Mouse (Mus musculus): ENCODE measurements around the gene Slc22a23.
A peak's percentile ranks its signal among the peaks of the same experiment; 100 is the strongest.

The Slc22a23 gene

DNA sequence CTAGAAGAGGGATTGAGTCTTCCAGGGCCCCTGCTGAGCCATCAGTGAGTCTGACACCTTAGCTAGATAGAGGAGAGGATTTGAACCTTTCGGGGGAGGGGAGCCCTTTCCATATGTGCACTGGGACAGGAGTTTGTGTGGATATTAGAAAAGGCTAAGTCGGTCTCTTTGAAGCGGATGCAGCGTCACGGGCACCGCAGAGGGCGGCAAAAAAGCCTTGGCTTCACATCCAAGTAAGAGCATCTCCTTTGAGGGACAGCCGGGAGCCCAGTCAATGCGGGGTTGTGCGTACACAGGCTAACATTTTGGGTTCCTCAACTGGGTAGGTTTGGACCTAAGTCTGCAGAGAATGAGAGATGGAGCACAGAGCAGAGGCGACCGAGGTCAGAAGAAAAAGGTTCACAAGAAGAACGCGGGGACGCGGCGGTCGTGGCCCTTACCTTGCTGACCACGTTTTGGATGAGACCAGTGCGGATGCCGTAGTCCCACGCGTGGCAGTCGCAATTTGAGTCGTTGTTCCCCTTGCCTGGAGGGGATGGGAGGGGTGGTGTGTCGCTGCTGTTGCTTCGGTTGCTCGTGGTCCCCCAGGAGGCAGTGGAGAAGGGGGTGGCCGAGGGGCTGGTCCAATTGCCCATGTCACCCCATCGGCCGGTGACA is 1.1 kb downstream of the Slc22a23 start:
- DNase-seq (ENCODE audit: low read depth) = no peak

DNA sequence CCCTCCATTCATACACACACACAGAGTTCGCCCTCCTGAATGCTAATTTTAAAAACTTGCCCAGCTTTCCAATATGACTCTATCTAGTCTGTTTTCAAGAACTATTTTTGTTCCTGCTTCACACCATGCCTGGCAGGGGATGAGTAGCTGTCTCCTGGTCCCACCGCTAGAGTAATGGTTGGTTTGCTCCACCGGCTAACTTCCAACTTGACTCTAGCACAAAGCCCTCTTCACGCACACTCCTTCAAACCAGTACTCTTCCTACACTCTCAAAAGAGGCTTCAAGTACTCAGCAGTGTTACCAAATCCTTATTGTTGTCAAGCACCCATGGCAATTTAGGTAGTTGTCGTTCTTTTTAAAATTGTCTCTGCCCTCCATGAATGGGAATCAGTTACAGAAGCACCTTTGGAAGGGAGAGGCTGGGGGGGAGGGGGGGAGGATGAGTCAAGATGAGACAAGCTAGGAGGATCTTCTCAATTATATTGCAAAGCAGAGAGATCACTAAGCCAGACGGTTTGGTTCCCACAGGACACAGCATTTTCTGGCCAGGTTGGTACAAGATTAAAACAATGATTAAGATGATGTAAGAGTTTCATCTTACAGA is 2.6 kb downstream of the Slc22a23 start:
- DNase-seq (ENCODE audit: low read depth) = no peak

DNA sequence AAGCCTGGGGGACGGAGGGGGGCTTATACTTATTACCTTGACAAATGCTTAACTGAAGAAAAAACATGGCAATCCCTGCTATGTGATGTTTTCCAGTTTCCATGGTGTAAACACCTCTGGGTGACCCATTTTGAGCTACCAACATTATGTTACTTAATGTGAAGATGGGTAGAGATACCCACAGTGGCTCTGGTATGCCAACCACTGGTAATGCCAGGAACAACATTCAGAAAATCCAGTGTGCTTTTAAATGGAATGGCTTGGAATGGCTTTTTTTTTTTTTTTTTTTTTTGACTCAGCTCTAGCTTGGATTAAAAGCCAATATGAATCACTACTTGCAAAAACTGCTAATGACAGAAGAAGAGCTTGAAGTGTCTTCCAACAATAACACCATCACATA is 8.1 kb downstream of the Slc22a23 start:
- DNase-seq (ENCODE audit: low read depth) = no peak

- no peak for DNase-seq (ENCODE audit: low read depth)
These were observed 10.1 kb downstream of the Slc22a23 start for GRCm38 (mm10) chr13:34334847-34335246.

GRCm38 (mm10) chr13:34332762-34333161 is 12.2 kb downstream of the Slc22a23 start:
- DNase-seq (ENCODE audit: low read depth) = peak; percentile 39

DNA sequence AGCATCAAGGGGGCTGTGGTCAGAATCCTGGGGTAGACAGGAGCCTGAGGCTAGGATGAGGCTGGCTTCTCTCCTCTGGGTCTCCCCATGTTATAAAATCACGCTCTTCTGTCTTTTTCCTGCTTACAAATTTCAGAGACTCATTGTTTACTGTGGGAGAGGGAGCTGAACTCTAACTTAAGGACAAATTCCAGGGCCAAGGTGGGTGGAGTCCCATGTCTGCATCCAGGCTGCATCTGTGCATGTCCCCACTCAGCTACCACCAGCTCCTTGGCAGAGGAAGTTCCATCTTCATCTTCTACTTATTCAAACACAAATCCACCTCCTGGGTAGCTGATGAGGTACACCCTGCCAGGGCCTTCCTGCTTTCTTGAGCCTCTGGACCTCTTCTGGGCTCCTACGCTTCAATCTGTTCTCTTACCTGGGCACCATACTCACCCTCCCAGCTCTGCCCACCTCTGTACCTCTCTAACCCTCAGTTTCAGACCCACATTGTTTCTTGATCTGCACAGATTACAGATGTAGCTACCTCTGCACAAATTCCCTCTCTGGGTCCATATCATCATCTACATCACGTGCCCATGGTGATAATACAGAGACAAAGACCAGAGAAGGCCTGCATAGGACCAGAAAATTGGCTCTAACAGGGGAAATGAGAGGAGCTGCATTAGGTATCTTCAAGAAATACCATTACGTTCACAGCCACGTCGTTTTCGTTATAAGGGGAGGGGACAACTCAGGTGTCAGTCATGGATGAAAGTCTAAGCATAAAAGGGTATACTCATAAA is 13.4 kb downstream of the Slc22a23 start:
- no peak for DNase-seq (ENCODE audit: low read depth)

DNA sequence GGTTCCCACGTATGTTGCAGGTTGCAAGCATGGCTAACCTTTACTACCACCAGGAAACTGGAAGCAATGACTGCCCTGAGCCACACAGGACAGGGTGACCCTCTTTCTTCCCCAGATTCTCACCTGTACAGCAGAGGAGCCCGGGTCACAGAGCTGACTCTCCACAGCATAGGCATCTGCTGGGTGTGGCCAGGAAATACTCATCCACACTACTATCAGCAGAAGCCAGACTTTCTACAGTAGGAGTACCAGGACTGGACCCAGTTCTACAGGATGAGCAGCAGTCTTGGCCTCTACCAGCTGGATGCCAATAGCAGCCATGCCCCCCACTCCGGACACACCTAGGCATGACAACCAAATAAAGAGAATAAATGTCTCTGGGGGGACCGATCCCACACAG is 15.4 kb downstream of the Slc22a23 start:
- no peak for DNase-seq (ENCODE audit: low read depth)

GRCm38 (mm10) chr13:34326992-34327391 is 18.0 kb downstream of the Slc22a23 start:
- no peak for DNase-seq (ENCODE audit: low read depth)

- DNase-seq (ENCODE audit: low read depth) = no peak
These were observed 21.6 kb downstream of the Slc22a23 start for GRCm38 (mm10) chr13:34323361-34323760.

GRCm38 (mm10) chr13:34320482-34320881 is 24.5 kb downstream of the Slc22a23 start:
- DNase-seq (ENCODE audit: low read depth) = no peak

DNA sequence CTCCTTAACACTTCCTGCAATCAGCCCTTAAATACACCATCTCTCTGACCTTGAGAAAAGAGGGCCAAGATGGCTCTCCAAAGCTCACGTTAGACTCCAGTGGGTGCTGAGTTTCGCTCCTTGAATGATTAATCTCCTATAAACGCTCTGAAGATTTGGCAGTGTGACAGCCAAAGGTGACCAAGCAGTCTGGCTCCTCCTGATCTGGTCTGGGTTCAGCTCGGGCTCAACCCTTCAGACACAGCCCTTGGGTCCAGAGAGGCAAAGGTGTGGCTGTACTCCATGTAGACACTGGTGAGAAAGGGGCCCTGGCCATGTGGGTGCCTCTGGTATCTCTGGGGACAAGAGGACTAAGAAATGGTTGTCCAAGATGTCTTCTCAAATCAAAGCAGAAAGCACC is 27.9 kb downstream of the Slc22a23 start:
- no peak for DNase-seq (ENCODE audit: low read depth)

DNA sequence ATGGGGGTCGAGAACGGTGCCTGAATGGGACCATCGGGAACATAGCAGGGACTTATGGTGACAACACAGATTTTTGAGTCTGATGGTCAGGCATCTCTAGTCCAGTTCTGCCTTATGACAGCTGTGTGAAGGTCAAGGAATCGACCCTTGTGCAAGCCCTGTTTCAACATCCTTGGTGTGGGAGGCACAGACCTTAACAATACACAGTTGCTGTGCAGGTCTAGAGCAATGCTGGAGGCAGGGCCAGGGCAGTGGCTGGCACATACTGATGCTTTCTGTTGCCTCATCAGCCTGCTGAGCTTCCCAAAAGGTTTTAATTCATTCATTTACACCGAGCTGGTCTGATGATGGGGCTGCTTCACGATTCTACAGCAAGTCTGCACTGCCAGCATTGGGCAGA is 28.5 kb downstream of the Slc22a23 start:
- DNase-seq (ENCODE audit: low read depth) = no peak

DNA sequence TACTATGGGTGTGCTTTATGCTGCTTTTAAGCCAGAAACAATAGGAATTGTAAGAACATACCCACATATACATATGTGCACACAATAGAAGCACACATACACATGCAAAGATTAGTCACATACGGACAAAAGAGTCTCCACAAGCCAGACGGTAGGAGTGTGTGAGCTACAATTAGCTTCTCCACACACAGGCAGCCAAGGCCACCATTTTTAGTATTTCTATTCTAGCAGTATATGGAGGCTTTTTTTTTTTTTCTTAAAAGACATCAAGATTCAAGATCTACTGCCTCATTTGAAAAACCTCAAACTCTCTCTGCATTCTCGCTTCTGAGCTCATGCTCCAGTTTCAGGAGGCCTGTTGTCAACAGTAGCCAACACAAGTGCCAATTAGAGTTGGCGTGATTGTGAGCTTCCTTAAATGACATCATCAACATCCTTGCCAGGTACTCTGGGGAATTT is 31.9 kb downstream of the Slc22a23 start:
- no peak for DNase-seq (ENCODE audit: low read depth)

GRCm38 (mm10) chr13:34312346-34313002 is 32.5 kb downstream of the Slc22a23 start:
- DNase-seq (ENCODE audit: low read depth) = no peak

DNA sequence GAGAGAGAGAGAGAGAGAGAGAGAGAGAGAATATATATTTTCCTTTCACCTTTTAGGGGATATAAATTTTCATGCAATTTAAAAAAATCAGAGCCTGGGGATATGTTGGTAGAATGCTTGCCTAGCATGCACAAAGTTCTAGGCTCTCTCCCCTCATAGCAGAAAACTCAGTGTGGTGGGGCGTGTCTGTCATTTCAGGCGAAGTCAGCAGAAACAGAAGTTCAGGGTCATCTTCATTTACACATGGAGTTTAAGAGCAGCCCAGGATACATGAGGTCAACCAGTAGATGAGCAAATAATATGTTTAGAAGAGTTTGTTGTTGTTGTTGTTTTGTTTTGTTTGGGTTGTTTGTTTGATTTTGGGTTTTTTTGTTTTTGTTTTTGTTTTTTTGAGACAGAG is 33.4 kb downstream of the Slc22a23 start:
- DNase-seq (ENCODE audit: low read depth) = no peak

GRCm38 (mm10) chr13:34308604-34308927 is 36.4 kb downstream of the Slc22a23 start:
- DNase-seq (ENCODE audit: low read depth) = no peak

DNA sequence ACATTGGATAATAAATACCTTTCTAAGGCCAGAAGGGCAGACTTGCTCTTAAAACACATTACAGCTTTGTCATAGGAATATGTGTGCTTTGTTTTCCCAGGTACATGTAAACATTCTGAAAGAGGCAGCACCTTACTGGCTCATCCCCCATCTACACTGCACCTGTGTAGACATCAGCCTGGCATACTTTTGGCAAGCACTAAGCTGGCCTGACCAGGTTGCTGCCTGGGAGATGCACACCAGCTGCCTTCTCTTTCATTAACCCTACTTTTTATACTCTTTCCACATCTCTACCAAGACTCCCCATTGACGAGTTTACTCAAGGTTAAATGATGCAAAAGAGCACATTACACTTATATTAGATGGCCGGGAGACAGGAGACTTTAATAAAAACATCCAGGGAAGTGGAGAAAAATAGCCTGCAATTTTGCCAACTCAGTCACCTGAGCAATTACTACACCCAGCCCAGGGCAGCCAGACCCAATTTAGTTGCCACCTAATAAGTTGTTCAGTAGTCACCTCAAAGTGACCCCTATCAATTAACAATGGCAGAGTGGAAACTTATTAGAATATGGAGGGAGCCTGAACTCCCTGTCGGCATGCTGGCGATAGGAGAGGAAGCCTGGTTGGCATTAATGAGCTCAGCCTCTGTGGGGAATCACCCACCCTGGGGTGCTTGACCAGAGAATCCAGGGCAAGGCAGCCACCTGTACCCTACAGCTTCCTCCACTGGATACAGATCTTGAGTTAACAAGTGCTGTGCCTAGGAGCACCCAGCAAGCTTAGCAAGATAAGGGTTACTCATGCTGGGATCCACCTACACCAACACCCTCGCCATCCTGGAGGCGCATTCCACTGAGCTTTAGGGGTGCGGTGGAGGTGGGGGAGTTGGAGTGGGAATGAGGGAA is 37.0 kb downstream of the Slc22a23 start:
- no peak for DNase-seq (ENCODE audit: low read depth)

DNA sequence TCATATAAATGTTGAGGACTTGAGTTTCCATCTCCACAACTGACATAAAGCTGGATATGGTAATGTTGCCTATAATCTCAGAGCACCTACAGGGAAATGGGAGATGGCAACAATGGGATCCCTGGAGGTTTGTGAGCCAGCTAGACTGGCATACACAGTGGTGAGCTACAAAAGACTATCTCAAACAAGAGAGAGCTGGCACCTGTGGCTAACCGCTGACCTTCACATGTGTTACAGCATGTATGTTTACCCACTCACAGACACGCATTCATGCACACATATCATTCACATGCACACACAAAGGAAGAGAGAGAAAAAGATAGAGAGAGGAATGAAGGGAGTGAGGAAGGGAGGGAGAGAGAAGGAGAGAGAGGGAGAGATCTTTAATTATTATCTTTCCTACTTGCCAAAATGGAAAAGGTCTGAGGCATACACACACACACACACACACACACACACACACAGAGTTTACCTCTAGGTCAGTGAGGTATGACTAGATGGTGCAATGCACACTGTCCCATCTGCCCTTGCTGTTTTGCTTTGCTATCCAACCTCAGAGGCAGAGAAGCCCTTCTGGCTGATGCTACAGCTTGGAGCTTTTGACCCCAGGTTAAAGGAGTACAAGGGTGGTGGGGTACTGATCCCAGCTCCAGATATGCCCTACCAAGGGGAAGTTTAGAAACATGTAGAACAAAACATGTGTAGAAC is 38.9 kb downstream of the Slc22a23 start:
- DNase-seq (ENCODE audit: low read depth) = no peak

- no peak for DNase-seq (ENCODE audit: low read depth)
These were observed 40.1 kb downstream of the Slc22a23 start for GRCm38 (mm10) chr13:34304896-34305295.

DNA sequence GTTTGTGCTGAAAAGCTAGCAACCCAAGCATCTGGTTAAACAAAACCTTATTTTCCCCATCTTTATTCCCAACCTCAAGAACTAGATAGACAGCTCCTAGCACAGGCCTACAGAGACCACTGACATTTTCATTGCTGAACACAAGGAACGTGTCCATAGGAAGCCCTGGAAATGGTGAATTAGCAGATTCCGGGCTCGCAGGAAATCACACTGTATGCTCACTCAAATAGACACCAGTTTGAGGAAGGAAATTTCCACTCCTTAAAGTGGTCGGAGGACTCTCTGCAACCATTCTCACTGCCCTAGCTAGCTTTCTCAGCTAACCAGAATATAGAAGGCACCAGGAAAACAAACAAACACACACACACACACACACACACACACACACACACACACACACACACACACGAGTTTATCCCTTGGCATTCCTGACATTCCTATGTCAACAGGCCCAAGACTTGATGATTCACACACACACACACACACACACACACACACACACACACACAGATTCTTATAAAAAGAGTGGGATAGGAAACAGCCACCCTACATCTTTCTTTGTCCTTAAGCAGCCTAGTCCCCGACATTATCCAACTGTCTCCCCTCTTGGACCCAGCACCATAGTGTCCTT is 41.5 kb downstream of the Slc22a23 start:
- DNase-seq (ENCODE audit: low read depth) = no peak

GRCm38 (mm10) chr13:34301585-34301984 is 43.4 kb downstream of the Slc22a23 start:
- DNase-seq (ENCODE audit: low read depth) = no peak

Measured in fibroblast of lung, adult 2 months (primary cell).